Mouse (Mus musculus): ENCODE measurements around the gene Fam104a. TPM values are rescaled to one million over a fixed set of nuclear protein-coding genes. Genes with fewer than 3 reads are reported as not detected.
A peak's percentile ranks its signal among the peaks of the same experiment; 100 is the strongest.

The Fam104a gene
- total and polyA plus RNA-seq, 2 experiments from 2014 or later: 30.1 to 46.3 TPM

GRCm38 (mm10) chr11:113705966-113706652, 22.2 kb upstream of the Fam104a start:
- Histone ChIP-seq H3K27ac (ENCODE audit: low read depth, low read length) (no peak overlapping the region), H3K4me3 (ENCODE audit: low read depth, low read length) (no peak overlapping the region), H3K9ac (replicated peaks; ENCODE audit: low read length, poor library complexity, severe bottlenecking) (no peak overlapping the region), H3K36me3 (ENCODE audit: insufficient read depth, low read length) (no peaks in the 10 kb centered on the region), H3K4me1 (ENCODE audit: insufficient read depth, low read length) (peaks cover 3% of the 10 kb centered on the region), H3K4me2 (ENCODE audit: low read depth, low read length, poor library complexity, severe bottlenecking) (no peak overlapping the region), H3K27me3 (ENCODE audit: insufficient read depth, low read length) (no peaks in the 10 kb centered on the region), H3K9me3 (ENCODE audit: low read length) (no peaks in the 10 kb centered on the region)
- 89% methylated on average over 15 of the region's 15 CpGs for WGBS
- no peak for TF ChIP-seq CTCF (IDR thresholded peaks at IDR 0.05)
- DNase-seq (ENCODE audit: low spot score) (no peak), ATAC-seq (ENCODE audit: low FRiP score) (no peak)

- ATAC-seq (ENCODE audit: low FRiP score) (peak; percentile 62; the same call in 1 of the 2 replicates), DNase-seq (ENCODE audit: low spot score) (peak; percentile 77)
- no peak overlapping the region for H3K27ac ChIP-seq (ENCODE audit: low read depth, low read length)
- H3K4me3 ChIP-seq (ENCODE audit: low read depth, low read length): no peak overlapping the region
- no peaks in the 10 kb centered on the region for H3K4me1 ChIP-seq (ENCODE audit: insufficient read depth, low read length)
- H3K27me3 ChIP-seq (ENCODE audit: insufficient read depth, low read length): no peaks in the 10 kb centered on the region
- H3K36me3 ChIP-seq (ENCODE audit: insufficient read depth, low read length): no peaks in the 10 kb centered on the region
- H3K4me2 ChIP-seq (ENCODE audit: low read depth, low read length, poor library complexity, severe bottlenecking): no peak overlapping the region
- H3K9ac ChIP-seq (replicated peaks; ENCODE audit: low read length, poor library complexity, severe bottlenecking): no peak overlapping the region
- H3K9me3 ChIP-seq (ENCODE audit: low read length): no peaks in the 10 kb centered on the region
- peak; percentile 100 for TF ChIP-seq CTCF (IDR thresholded peaks at IDR 0.05)
- WGBS: 31% methylated on average over 5 of the region's 5 CpGs
These were observed 19.8 kb upstream of the Fam104a start for GRCm38 (mm10) chr11:113703758-113704157.

GRCm38 (mm10) chr11:113699643-113700042, 15.7 kb upstream of the Fam104a start:
- H3K9me3 ChIP-seq (ENCODE audit: low read length): no peaks in the 10 kb centered on the region
- ATAC-seq (ENCODE audit: low FRiP score) (no peak), DNase-seq (ENCODE audit: low spot score) (no peak)
- no peaks in the 10 kb centered on the region for H3K27me3 ChIP-seq (ENCODE audit: insufficient read depth, low read length)
- H3K4me1 ChIP-seq (ENCODE audit: insufficient read depth, low read length): no peaks in the 10 kb centered on the region
- no peak overlapping the region for H3K4me2 ChIP-seq (ENCODE audit: low read depth, low read length, poor library complexity, severe bottlenecking)
- H3K4me3 ChIP-seq (ENCODE audit: low read depth, low read length): no peak overlapping the region
- WGBS: 87% methylated on average over 7 of the region's 7 CpGs
- no peak overlapping the region for H3K9ac ChIP-seq (replicated peaks; ENCODE audit: low read length, poor library complexity, severe bottlenecking)
- peaks cover 10% of the 10 kb centered on the region; the same call in 1 of the 2 replicates for H3K36me3 ChIP-seq (ENCODE audit: insufficient read depth, low read length)
- no peak overlapping the region for H3K27ac ChIP-seq (ENCODE audit: low read depth, low read length)
- no peak for TF ChIP-seq CTCF (IDR thresholded peaks at IDR 0.05)

GRCm38 (mm10) chr11:113698013-113698545, 14.1 kb upstream of the Fam104a start:
- Histone ChIP-seq H3K4me1 (ENCODE audit: insufficient read depth, low read length) (no peaks in the 10 kb centered on the region), H3K27me3 (ENCODE audit: insufficient read depth, low read length) (no peaks in the 10 kb centered on the region), H3K4me3 (ENCODE audit: low read depth, low read length) (no peak overlapping the region), H3K36me3 (ENCODE audit: insufficient read depth, low read length) (peaks cover 21% of the 10 kb centered on the region), H3K4me2 (ENCODE audit: low read depth, low read length, poor library complexity, severe bottlenecking) (no peak overlapping the region), H3K9me3 (ENCODE audit: low read length) (no peaks in the 10 kb centered on the region), H3K27ac (ENCODE audit: low read depth, low read length) (no peak overlapping the region), H3K9ac (replicated peaks; ENCODE audit: low read length, poor library complexity, severe bottlenecking) (no peak overlapping the region)
- ATAC-seq (ENCODE audit: low FRiP score) (no peak), DNase-seq (ENCODE audit: low spot score) (no peak)
- no peak for TF ChIP-seq CTCF (IDR thresholded peaks at IDR 0.05)
- WGBS: 71% methylated on average over 12 of the region's 12 CpGs

- H3K4me3 ChIP-seq (ENCODE audit: low read depth, low read length): no peak overlapping the region
- no peaks in the 10 kb centered on the region for H3K4me1 ChIP-seq (ENCODE audit: insufficient read depth, low read length)
- no peaks in the 10 kb centered on the region for H3K27me3 ChIP-seq (ENCODE audit: insufficient read depth, low read length)
- no peak for TF ChIP-seq CTCF (IDR thresholded peaks at IDR 0.05)
- no peak overlapping the region for H3K9ac ChIP-seq (replicated peaks; ENCODE audit: low read length, poor library complexity, severe bottlenecking)
- no peak overlapping the region for H3K27ac ChIP-seq (ENCODE audit: low read depth, low read length)
- H3K36me3 ChIP-seq (ENCODE audit: insufficient read depth, low read length): peaks cover 26% of the 10 kb centered on the region
- 22% methylated on average over 5 of the region's 5 CpGs for WGBS
- DNase-seq (ENCODE audit: low spot score) (no peak), ATAC-seq (ENCODE audit: low FRiP score) (no peak)
- H3K9me3 ChIP-seq (ENCODE audit: low read length): no peaks in the 10 kb centered on the region
- no peak overlapping the region for H3K4me2 ChIP-seq (ENCODE audit: low read depth, low read length, poor library complexity, severe bottlenecking)
These were observed 13.6 kb upstream of the Fam104a start for GRCm38 (mm10) chr11:113697571-113697970.

- Histone ChIP-seq H3K4me2 (ENCODE audit: low read depth, low read length, poor library complexity, severe bottlenecking) (no peak overlapping the region), H3K4me1 (ENCODE audit: insufficient read depth, low read length) (no peaks in the 10 kb centered on the region), H3K27me3 (ENCODE audit: insufficient read depth, low read length) (no peaks in the 10 kb centered on the region), H3K4me3 (ENCODE audit: low read depth, low read length) (no peak overlapping the region), H3K9me3 (ENCODE audit: low read length) (no peaks in the 10 kb centered on the region), H3K36me3 (ENCODE audit: insufficient read depth, low read length) (peaks cover 53% of the 10 kb centered on the region), H3K9ac (replicated peaks; ENCODE audit: low read length, poor library complexity, severe bottlenecking) (no peak overlapping the region), H3K27ac (ENCODE audit: low read depth, low read length) (no peak overlapping the region)
- 69% methylated on average over 3 of the region's 3 CpGs for WGBS
- DNase-seq (ENCODE audit: low spot score) (no peak), ATAC-seq (ENCODE audit: low FRiP score) (no peak)
- TF ChIP-seq CTCF (IDR thresholded peaks at IDR 0.05): no peak
These were observed 7.9 kb upstream of the Fam104a start for GRCm38 (mm10) chr11:113691851-113692250.

All from midbrain, postnatal 0 days (tissue).